Mouse (Mus musculus) adrenal gland (tissue): ENCODE measurements around the gene Vmn1r115.
"Not testable (repeated sequence)": the region's sequence is repeated elsewhere in the genome, so short reads cannot be mapped to it uniquely, and the experiment has no call there.

Source experiments
- intact Hi-C: fragments of 180-260 bp; cut with DNase I; formaldehyde crosslinking; loops from one replicate; pipeline ENCODE4 v1.15.1; 2025
- long read RNA-seq, 2 experiments: library from polyadenylated mRNA; unstranded; transcript quantifications; one replicate each; pipeline ENCODE4 v2.0.0; 2020; ENCODE audit warnings: borderline replicate concordance in 1 of 2; ENCODE audit not compliant: insufficient replicate concordance in 1 of 2

The Vmn1r115 gene
- long read RNA-seq, experiment 1, result 0 reads
- long read RNA-seq, experiment 2, result 0 reads

- intact Hi-C loops, result not testable (repeated sequence)
Measured at GRCm38 (mm10) chr7:20844885-20845284, at the start of gene Vmn1r115. Gene Vmn1r115, minus strand, starts transcription at chr7:20844985.

- intact Hi-C loops, result not testable (repeated sequence)
Measured at GRCm38 (mm10) chr7:20884021-20884420, 39.2 kb upstream of the Vmn1r115 start, which contains the start of gene Vmn1r117. Gene Vmn1r117, minus strand, starts transcription at chr7:20884121.

- intact Hi-C loops, result not testable (repeated sequence)
Measured at GRCm38 (mm10) chr7:20871956-20872355, 27.2 kb upstream of the Vmn1r115 start, which contains the start of gene Vmn1r116. Gene Vmn1r116, plus strand, starts transcription at chr7:20872256.

GRCm38 (mm10) chr7:20812086-20812485 is 32.7 kb downstream of the Vmn1r115 start, which contains the start of gene Vmn1r114:
Gene Vmn1r114, minus strand, starts transcription at chr7:20812186.
- intact Hi-C loops, result not testable (repeated sequence)
